Mouse (Mus musculus) cerebellum, adult 9-11 months (tissue): ENCODE measurements around the gene Rchy1.

Source experiments
- DNase-seq: peaks from one replicate; pipeline ENCODE4 v3.0.0; 2022

Rchy1 gene

GRCm38 (mm10) chr5:91962639-91963440 is at the start of gene Rchy1:
Gene Rchy1 (minus strand): TSS chr5:91963068.
- DNase-seq: peak; percentile 97

DNA sequence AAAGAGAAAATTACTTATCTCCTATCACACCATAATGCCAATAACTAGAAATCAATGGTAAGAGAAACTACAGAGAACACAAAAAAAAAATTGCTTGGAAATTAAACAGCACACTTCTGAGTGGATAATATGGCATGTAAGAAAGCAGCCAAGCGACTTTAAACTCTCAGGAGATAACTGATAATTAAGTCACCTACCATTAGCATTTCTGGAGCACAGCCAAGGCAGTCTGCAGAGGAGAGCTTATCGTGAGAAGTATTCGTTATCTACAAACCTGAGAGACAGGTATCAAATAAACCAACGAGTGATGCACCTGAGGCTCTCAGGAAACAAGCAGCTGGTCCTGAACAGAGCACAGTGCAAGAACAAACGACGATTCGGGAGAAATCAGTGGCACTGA is 48.9 kb upstream of the Rchy1 start:
- no peak for DNase-seq

DNA sequence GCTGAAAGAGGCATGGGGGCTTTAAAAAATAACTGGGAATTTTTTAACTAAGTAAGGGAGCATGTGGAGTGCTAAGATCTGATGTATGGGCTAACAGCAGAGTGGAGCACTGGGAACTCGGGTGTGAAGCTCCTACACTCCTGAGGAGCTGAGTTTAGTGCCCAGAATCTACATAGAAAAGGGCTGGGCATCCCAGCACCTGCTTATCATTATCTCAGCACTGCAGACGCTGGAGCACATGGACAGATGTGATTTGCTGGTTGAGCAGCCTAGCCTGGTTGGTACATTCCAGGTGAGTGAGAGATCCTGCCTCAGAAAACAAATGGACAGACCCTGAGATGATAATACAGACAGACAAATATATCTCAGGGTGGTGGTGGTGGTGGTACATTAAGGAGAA is 47.0 kb upstream of the Rchy1 start:
- DNase-seq: no peak

DNA sequence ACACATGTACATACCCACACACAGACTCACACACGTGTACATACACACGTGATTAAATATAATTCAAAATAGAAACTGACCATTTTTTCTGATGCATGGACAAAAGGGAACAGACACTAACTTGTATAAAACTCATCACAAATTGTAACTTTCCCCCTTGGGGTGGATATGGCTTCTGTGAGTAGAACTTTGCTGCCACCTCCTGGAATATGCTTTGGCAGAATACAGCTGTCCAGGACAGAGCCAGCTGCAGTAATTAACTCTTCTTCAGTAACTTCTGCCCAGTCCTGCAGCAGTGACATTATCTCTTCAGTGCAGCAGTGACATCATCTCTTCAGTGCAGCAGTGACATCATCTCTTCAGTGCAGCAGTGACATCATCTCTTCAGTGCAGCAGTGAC is 40.1 kb upstream of the Rchy1 start:
- no peak for DNase-seq

- no peak for DNase-seq
Observed at GRCm38 (mm10) chr5:92000770-92001169, 37.9 kb upstream of the Rchy1 start.

GRCm38 (mm10) chr5:91994546-91994945 is 31.7 kb upstream of the Rchy1 start:
- no peak for DNase-seq

DNA sequence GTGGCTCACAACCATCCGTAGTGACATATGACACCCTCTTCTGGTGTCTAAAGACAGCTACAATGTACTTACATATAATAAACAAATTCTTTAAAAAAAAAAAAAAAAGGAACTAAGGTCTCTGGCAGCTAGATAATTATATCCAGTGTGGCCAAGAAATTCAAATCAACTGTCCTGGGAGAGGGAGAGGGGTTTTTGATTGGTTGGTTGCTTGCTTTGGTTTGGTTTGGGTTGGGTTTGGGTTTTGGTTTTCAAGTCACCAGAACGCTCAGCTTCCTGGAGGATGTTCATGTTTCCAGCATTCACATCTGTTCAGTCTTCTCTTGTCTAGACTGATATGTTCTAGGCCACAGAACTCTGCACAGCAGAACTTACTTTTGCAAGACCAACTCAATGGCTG is 30.2 kb upstream of the Rchy1 start:
- no peak for DNase-seq

DNA sequence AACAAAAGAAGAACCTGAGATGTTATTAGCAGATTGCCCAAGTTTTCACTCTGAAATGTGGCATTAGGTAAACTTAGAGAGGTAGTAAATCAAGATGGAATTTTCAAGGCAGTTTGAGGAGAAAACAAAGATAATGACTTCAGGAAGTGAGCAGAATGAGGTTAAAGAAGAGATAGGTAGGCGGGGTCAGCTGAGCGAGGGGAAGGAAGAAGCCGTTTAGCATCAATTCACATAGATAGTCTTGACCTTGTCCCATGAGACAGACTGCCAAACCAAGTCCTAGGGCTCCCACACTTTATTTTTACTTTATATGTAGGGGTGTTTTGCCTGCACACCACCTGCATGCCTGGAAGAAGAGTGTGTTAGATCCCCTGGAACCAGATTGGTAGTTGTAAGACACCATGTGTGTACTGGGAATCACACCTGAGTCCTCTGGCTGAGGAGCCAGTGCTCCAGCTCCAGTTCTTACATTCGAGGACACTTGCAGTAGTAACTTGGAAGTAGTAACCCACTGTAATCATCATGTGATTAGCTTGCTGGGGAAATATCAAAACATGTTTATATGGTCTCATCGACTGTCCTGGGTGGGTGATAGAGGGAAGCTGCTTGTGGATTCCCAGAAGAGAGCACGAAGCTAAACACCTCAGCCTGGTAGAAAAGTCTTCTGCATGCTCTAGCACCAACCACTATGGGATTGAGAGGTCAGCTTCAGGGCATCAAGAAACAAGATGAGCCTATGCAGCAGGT is 28.5 kb upstream of the Rchy1 start:
- DNase-seq: no peak

- no peak for DNase-seq
Observed at GRCm38 (mm10) chr5:91989261-91989660, 26.4 kb upstream of the Rchy1 start.

GRCm38 (mm10) chr5:91987799-91988198 is 24.9 kb upstream of the Rchy1 start:
- no peak for DNase-seq

- DNase-seq: no peak
Observed at GRCm38 (mm10) chr5:91987236-91987635, 24.4 kb upstream of the Rchy1 start, which contains the start of gene Odaph. Gene Odaph (plus strand): TSS chr5:91987475.

DNA sequence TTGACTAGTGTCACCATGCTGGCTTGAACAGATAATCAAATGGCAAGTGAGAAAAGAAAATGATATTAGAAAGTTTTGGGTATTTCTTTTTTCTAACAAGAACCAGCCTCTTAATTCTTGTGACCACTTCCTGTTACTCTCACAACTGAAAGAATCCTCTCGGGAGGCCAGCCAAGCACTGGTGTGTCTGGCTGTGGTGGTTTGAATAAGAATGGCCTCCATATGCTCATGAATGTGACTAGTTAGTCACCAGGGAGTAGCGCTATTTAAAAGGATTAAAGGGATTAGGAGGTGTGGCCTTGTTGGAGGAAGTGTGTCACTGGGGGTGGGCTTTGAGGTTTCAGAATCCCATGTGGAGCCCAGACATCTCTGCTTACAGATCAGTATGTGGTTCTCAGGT is 22.9 kb upstream of the Rchy1 start:
- no peak for DNase-seq

DNA sequence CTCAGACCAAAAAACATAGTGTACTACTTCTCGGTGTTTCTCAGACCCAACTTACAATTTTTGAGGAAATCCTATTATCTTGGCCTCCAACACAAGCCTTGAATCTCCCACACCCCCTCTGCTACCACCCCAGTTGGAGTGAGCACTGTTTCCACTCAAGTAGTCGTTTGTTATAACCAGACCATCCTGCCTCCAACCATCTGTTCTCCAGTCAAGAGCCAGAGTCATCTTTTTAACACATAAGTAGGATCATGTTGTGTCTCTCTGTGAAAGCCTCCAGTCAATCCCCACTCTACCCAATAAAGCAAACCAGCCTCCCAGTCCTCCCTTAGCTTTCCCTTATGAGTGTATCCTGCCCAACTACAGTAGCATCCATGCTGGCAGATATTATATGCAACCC is 20.6 kb upstream of the Rchy1 start:
- DNase-seq: no peak

DNA sequence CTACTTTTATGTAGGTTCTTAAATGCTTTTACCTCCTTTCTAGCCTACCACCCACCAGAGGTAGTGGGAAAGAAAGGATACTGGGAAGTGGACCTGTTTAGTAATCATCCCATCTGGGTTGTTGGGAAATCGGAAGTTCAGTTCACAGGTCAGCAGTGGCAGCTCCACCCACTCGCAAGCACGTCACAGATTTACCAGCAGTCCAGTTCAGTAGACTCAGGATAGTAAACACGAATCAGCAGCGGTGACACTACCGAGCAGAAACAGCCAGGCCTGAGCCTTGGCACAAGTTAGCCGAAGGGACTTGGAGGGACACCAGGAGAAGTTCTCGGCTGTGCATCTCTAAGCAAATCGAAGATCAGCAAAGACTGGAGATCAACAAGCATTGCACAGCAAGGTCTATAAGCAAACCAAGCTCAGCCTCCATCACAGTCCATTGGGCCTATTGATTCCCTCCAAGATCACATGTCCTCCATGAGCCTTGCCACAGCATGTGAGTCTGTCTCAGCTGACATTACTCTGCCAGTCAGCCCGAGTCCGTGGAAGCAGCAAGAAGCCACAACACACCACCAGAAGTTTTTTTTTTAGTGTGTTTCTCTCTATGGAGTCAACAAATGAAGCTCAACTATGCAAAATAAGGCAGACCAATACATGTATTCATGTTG is 18.4 kb upstream of the Rchy1 start:
- no peak for DNase-seq

GRCm38 (mm10) chr5:91977397-91977770 is 14.5 kb upstream of the Rchy1 start:
- DNase-seq: no peak

GRCm38 (mm10) chr5:91976566-91977396 is 13.9 kb upstream of the Rchy1 start:
- no peak for DNase-seq

DNA sequence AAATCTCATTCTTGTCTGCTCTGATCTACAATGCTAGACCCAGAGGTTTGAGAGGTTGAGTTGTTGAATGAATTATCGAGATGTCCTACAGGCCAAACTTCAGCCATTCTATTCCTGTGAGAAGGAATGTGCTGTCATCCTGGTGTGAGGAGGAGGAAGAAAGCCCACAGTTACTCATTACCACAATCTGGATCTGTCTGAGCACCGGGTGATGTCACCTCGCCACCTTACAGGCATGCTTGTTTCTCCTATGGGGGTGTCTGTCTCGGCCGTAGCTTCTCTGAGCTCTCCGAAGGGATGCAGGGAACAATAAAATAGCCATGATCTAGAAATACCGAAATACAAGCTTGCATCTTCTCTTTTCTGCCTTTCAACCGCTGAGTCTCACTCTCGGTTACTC is 12.9 kb upstream of the Rchy1 start:
- no peak for DNase-seq

DNA sequence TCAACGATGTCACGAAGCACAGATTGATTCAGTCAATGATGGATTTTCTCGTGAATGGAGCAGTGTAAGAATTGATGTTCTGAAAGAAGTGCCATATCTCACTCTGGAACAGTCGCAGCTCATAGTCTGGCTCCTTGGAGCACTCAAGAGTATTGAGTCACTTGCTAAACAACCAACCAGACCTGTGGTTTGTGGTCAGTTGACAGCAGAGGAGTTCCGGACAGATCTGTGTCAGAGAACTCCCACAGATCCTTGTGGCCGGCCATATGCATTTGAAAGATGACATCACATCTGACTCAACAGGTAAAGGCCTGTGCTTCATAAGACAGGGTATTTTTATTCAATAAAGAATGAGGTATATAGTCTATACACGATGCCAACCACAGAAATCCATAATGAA is 11.1 kb upstream of the Rchy1 start:
- DNase-seq: no peak

- no peak for DNase-seq
Observed at GRCm38 (mm10) chr5:91972046-91972445, 9.2 kb upstream of the Rchy1 start.

GRCm38 (mm10) chr5:91962259-91962638 is 619 bp downstream of the Rchy1 start:
- DNase-seq: no peak

- peak; percentile 26 for DNase-seq
Observed at GRCm38 (mm10) chr5:91961370-91961769, 1.5 kb downstream of the Rchy1 start.

GRCm38 (mm10) chr5:91960606-91961254 is 2.1 kb downstream of the Rchy1 start:
- DNase-seq: peak; percentile 13
